Mouse (Mus musculus) stomach, embryonic 16.5 days (tissue): ENCODE measurements around the gene Cfdp1. TPM values are rescaled to one million over a fixed set of nuclear protein-coding genes. Genes with fewer than 3 reads are reported as not detected.
A peak's percentile ranks its signal among the peaks of the same experiment; 100 is the strongest.
"Not testable (repeated sequence)": the region's sequence is repeated elsewhere in the genome, so short reads cannot be mapped to it uniquely, and the experiment has no call there.

Source experiments
- ATAC-seq: fragments of 200-750 bp; cut with Nextera tagmentation; 2 replicates; pipeline ENCODE4 v1.8.0; 2017; ENCODE audit warnings: moderate number of reproducible peaks, moderate TSS enrichment; ENCODE audit not compliant: insufficient read depth, low FRiP score
- H3K27ac ChIP-seq: fragments of 300-500 bp; sonication (generic); 2 replicates; pipeline ENCODE4 v1.5.1; 2014; ENCODE audit warnings: low read length
- H3K27me3 ChIP-seq: fragments of 300-500 bp; sonication (generic); 2 replicates; pipeline ENCODE4 v1.6.1; 2014; ENCODE audit warnings: low read length, control low read depth, mixed read lengths; ENCODE audit not compliant: control insufficient read depth, insufficient read depth
- H3K36me3 ChIP-seq: fragments of 300-500 bp; sonication (generic); 2 replicates; pipeline ENCODE4 v1.6.1; 2014; ENCODE audit warnings: low read length; ENCODE audit not compliant: control insufficient read depth, insufficient read depth
- H3K4me1 ChIP-seq: fragments of 300-500 bp; sonication (generic); 2 replicates; pipeline ENCODE4 v1.6.1; 2014; ENCODE audit warnings: low read length, control low read depth, mixed read lengths; ENCODE audit not compliant: control insufficient read depth, insufficient read depth
- H3K4me2 ChIP-seq: fragments of 300-500 bp; sonication (generic); 2 replicates; pipeline ENCODE4 v1.6.1; 2014; ENCODE audit warnings: low read depth, low read length, mixed read lengths
- H3K4me3 ChIP-seq: fragments of 300-500 bp; sonication (generic); replicated peaks from 2 replicates; pipeline ENCODE4 v1.5.1; 2014; ENCODE audit warnings: mild to moderate bottlenecking, low read length
- H3K9ac ChIP-seq: fragments of 300-500 bp; sonication (generic); 2 replicates; pipeline ENCODE4 v1.6.1; 2014; ENCODE audit warnings: low read length
- H3K9me3 ChIP-seq: fragments of 300-500 bp; sonication (generic); replicated peaks from 2 replicates; pipeline ENCODE4 v1.6.1; 2016; ENCODE audit warnings: low read length, control low read depth; ENCODE audit not compliant: control insufficient read depth
- WGBS: fragments of 180-500 bp; shearing (Covaris S2); extraction: QIAGEN DNeasy Blood & Tissue Kit; methylation state at CpG from one replicate; pipeline ENCODE4 v1.1.7; 2014; 5-methylcytosine and 5-hydroxymethylcytosine counted together
- polyA plus RNA-seq: library from polyadenylated mRNA; unstranded; fragments of >200 nt; fragmentation: Nextera tagmentation; extraction: Ambion mirVana; gene quantifications from 2 replicates; pipeline ENCODE4 v1.2.1, GENCODE M21; 2015

Gene Cfdp1
- polyA plus RNA-seq, 1 experiment from 2014 or later, result 197 TPM

DNA sequence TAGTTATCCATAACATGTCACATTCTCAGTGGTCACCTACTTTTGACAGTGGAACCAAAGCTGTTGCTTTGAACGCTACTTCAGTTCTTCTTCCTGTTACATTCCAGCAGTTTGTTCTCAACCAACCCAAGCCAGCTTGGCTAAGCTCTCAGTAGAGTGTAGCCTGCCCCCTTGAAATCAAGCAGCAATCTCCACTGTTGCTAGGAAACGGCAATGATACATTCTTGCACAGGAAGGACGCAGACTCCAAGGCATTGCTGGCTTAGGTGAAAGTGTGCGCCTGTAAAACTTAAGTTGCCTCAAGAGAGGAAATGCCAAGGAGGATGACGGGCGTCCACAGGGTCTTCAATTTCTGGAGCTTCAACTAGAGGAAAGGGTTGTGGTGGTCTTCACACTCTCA, 11.8 kb upstream of the Cfdp1 start:
- H3K9ac ChIP-seq, result no peak overlapping the region
- no peaks in the 10 kb centered on the region for H3K4me1 ChIP-seq
- no peak overlapping the region for H3K4me2 ChIP-seq
- H3K4me3 ChIP-seq, result no peak overlapping the region
- no peak for ATAC-seq
- no peaks in the 10 kb centered on the region for H3K9me3 ChIP-seq
- 79% methylated on average over 6 of the region's 6 CpGs for WGBS
- H3K36me3 ChIP-seq, result 0 out of 2 replicates have a peak, but pooled peaks cover 3% of the 10 kb centered on the region
- H3K27ac ChIP-seq, result no peak overlapping the region
- H3K27me3 ChIP-seq, result no peaks in the 10 kb centered on the region

DNA sequence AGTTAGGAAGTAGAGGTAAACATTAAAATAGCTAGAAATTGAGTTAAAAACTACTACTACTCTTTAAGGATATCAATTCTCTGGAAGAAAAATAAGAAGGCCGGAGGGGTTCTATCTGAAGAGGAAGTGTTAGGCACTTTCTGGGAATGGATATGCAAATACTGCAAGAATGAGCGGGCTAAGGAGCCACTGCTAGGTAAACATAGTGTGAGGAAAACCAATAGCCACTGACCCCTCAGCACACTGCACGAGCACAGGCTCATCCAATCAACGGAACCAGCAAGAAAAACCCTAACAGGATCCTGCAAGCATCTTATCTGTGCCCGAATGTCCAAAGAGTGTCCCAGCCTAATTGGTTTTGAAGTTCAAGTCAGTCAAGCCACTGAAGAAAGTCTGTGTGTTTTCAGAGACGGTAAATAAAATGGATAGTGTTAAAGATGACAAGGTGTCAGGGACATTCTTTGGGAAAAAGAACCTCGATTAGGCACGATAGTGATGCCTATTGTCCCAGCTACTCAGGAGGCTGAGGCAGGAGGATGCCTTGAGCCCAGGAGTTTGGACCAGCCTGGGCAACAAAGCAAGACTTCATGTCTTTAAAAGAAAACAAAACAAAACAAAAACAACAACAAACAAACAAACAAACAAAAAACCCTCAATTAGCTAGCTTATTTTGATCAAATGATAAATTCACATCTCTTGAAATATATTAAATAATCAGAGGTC, 11.2 kb upstream of the Cfdp1 start:
- Histone ChIP-seq H3K27ac (no peak overlapping the region), H3K4me1 (no peaks in the 10 kb centered on the region), H3K27me3 (no peaks in the 10 kb centered on the region), H3K9me3 (no peaks in the 10 kb centered on the region), H3K9ac (no peak overlapping the region), H3K36me3 (0 out of 2 replicates have a peak, but pooled peaks cover 3% of the 10 kb centered on the region), H3K4me3 (no peak overlapping the region), H3K4me2 (no peak overlapping the region)
- 75% methylated on average over 8 of the region's 8 CpGs for WGBS
- ATAC-seq, result no peak; the same call in 1 of the 2 replicates

DNA sequence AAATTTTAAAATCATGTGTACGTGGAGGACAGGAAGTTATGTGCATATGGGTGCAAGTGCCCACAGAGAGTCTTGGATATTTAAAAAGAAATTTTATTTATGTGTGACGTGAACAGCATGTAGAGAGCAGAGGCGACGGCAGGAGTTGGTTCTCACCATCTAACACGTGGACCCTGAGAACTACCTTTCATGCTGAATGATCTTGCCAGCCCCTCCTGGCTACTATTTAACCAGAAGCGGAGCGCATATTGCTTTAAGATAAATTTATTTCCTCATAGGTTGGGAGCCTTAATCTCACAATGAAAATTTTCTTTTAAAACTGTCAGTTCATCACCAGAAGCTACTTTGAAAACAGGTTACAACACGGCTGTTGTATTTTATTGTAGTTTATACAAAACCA, 10.6 kb upstream of the Cfdp1 start:
- no peak overlapping the region for H3K9ac ChIP-seq
- no peaks in the 10 kb centered on the region for H3K4me1 ChIP-seq
- no peak overlapping the region for H3K4me2 ChIP-seq
- H3K27ac ChIP-seq, result peak overlapping the region; percentile 13; the same call in 1 of the 2 replicates
- H3K9me3 ChIP-seq, result no peaks in the 10 kb centered on the region
- 0 out of 2 replicates have a peak, but pooled peaks cover 3% of the 10 kb centered on the region for H3K36me3 ChIP-seq
- 70% methylated on average over 8 of the region's 8 CpGs for WGBS
- H3K4me3 ChIP-seq, result no peak overlapping the region
- H3K27me3 ChIP-seq, result no peaks in the 10 kb centered on the region
- ATAC-seq, result no peak

DNA sequence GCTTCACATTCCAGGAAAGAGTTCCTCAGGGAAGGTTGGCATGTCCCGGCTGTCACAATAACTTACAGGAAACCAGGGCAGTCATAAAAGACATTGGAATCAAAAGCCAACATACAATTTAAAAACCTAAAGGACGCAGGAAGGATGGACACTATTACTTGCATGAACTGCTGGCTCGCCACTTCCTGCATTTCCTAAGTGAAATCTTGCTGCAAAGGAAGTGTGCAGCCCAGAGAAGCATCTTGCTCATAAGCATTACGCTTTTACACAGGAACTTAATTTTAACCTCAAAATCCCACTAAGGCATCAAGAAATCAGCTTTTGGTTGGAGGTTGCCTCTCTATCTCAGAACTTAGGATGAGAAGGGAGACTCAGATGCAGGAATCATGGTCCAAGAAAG, 9.2 kb upstream of the Cfdp1 start:
- no peaks in the 10 kb centered on the region for H3K4me1 ChIP-seq
- H3K27me3 ChIP-seq, result no peaks in the 10 kb centered on the region
- no peak overlapping the region for H3K4me2 ChIP-seq
- no peak overlapping the region for H3K9ac ChIP-seq
- no peaks in the 10 kb centered on the region for H3K9me3 ChIP-seq
- ATAC-seq, result no peak
- no peak overlapping the region for H3K4me3 ChIP-seq
- H3K36me3 ChIP-seq, result 0 out of 2 replicates have a peak, but pooled peaks cover 3% of the 10 kb centered on the region
- 78% methylated on average over 4 of the region's 4 CpGs for WGBS
- peak overlapping the region; percentile 2; the same call in 1 of the 2 replicates for H3K27ac ChIP-seq

DNA sequence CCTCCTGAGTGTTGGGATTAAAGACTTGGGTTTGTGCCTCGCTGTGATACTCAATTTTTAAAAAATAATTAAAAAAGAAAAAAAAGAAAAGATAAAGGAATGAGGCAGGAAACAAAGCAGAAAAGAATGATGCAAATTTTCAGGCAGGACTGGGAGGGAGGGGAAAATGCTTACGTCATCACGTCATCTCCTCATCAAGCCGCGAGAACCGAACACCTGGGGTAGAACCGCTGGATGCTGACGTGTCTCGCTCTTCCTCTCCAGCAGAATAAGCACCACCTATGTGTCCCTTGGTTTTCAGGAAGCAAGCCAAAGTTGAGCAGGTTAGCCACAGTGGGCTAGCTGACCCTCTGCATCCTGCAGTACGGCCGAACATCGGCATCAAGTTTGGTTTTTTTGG, 1.9 kb upstream of the Cfdp1 start:
- whole genome bisulfite sequencing, result 88% methylated on average over 12 of the region's 12 CpGs
- no peak overlapping the region for H3K4me2 ChIP-seq
- H3K27ac ChIP-seq, result no peak overlapping the region
- no peaks in the 10 kb centered on the region for H3K36me3 ChIP-seq
- H3K9ac ChIP-seq, result no peak overlapping the region
- no peak overlapping the region for H3K4me3 ChIP-seq
- no peak for ATAC-seq
- no peaks in the 10 kb centered on the region for H3K27me3 ChIP-seq
- H3K9me3 ChIP-seq, result no peaks in the 10 kb centered on the region
- peaks cover 7% of the 10 kb centered on the region for H3K4me1 ChIP-seq

DNA sequence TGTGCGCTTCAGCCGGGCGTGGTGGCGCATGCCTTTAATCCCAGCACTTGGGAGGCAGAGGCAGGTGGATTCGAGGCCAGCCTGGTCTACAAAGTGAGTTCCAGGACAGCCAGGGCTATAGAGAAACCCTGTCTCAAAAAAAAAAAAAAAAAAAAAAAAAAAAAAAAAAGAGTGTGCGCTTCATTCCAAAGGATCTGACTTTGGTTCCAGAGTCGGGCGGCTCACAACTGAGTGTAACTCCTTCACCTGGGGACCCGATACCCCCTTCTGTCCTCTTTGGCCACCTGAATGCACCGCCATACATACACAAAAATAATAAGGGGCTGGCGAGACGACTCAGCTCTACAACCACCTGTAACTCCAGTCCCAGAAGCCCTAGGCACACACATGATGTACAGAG, 872 bp downstream of the Cfdp1 start:
- Histone ChIP-seq H3K27ac (peak overlapping the region; percentile 50; the same call in 1 of the 2 replicates), H3K9ac (peak overlapping the region; percentile 80), H3K4me3 (peak overlapping the region; percentile 73), H3K4me2 (peak overlapping the region; percentile 95)
- ATAC-seq, H3K27me3 ChIP-seq, H3K36me3 ChIP-seq, H3K9me3 ChIP-seq, H3K4me1 ChIP-seq: not testable (repeated sequence)
- 52% methylated on average over 12 of the region's 12 CpGs for WGBS

DNA sequence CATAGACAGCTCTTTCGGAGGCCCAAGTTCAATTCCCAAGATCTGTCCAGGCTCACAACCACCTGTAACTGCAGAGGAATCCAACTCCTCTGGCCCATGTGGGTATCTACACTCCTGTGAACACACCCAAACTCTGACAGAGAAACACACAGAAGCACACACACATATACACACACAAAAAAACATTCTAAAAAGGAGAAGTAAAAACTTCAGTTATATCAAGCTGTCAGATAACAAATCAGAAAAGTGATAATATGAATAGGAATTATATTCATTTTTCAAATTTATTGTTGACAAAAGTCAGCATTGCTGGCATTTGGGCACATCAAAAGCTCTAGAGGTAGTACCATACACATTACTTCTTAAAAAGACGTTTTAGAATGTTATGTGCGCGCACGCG, 7.3 kb downstream of the Cfdp1 start:
- no peak overlapping the region for H3K27ac ChIP-seq
- whole genome bisulfite sequencing, result 91% methylated on average over 6 of the region's 6 CpGs
- peaks cover 2% of the 10 kb centered on the region; the same call in 1 of the 2 replicates for H3K36me3 ChIP-seq
- no peaks in the 10 kb centered on the region for H3K9me3 ChIP-seq
- no peak overlapping the region for H3K4me2 ChIP-seq
- no peak for ATAC-seq
- H3K9ac ChIP-seq, result no peak overlapping the region
- H3K4me3 ChIP-seq, result no peak overlapping the region
- H3K27me3 ChIP-seq, result no peaks in the 10 kb centered on the region
- 0 out of 2 replicates have a peak, but pooled peaks cover 2% of the 10 kb centered on the region for H3K4me1 ChIP-seq

DNA sequence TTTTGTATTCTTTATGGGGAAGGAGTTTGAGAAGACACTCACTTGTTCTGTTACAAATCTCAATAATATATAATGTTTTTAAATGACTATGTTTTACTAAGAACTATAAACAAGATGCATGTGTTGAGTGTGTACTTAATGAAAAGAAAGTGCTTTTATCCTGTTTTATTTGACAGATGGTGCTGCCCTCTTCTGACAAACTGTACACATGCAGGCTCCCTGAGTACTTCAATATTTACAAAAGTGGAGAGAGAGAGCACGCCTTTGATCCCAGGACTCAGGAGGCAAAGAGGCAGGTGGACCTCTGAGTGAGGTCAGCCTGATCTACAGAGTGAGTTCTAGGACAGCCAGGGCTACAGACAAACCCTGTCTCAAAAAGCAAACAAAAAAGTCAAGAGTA, 18.6 kb downstream of the Cfdp1 start:
- ATAC-seq, result no peak
- Histone ChIP-seq H3K9me3 (no peaks in the 10 kb centered on the region), H3K27me3 (no peaks in the 10 kb centered on the region), H3K4me2 (no peak overlapping the region), H3K36me3 (peaks cover 3% of the 10 kb centered on the region; the same call in 1 of the 2 replicates), H3K9ac (no peak overlapping the region), H3K4me3 (no peak overlapping the region), H3K4me1 (no peaks in the 10 kb centered on the region), H3K27ac (no peak overlapping the region)
- 10% methylated on average over 1 of the region's 1 CpGs for WGBS

DNA sequence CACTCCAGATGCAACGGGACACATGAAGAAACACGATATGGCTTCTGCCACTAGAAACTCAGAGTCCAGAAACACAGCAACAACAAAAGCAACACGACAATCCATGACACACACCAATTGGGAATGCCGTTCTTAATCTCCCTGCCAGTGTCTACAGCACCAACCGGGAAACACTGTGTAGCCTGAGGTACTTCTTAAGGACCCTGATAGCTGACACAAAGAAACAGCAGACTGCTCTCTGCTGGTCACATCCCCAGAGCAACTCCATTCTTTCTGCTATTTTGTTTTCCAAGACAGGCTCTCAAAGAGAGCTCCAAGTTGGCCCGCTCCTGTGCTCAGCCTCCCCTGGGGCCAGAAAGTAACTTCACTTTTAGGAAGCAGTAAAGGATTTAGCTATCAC, 20.1 kb downstream of the Cfdp1 start:
- WGBS, result 54% methylated on average over 6 of the region's 6 CpGs
- H3K36me3 ChIP-seq, result peaks cover 8% of the 10 kb centered on the region
- H3K27ac ChIP-seq, result no peak overlapping the region
- no peak overlapping the region for H3K9ac ChIP-seq
- no peak overlapping the region for H3K4me3 ChIP-seq
- H3K9me3 ChIP-seq, result no peaks in the 10 kb centered on the region
- ATAC-seq, result no peak
- H3K4me2 ChIP-seq, result no peak overlapping the region
- H3K4me1 ChIP-seq, result peaks cover 4% of the 10 kb centered on the region; the same call in 1 of the 2 replicates
- no peaks in the 10 kb centered on the region for H3K27me3 ChIP-seq
